Comparison of ENCODE assay signal across 8 mouse cellular contexts in the genomic region with DNA sequence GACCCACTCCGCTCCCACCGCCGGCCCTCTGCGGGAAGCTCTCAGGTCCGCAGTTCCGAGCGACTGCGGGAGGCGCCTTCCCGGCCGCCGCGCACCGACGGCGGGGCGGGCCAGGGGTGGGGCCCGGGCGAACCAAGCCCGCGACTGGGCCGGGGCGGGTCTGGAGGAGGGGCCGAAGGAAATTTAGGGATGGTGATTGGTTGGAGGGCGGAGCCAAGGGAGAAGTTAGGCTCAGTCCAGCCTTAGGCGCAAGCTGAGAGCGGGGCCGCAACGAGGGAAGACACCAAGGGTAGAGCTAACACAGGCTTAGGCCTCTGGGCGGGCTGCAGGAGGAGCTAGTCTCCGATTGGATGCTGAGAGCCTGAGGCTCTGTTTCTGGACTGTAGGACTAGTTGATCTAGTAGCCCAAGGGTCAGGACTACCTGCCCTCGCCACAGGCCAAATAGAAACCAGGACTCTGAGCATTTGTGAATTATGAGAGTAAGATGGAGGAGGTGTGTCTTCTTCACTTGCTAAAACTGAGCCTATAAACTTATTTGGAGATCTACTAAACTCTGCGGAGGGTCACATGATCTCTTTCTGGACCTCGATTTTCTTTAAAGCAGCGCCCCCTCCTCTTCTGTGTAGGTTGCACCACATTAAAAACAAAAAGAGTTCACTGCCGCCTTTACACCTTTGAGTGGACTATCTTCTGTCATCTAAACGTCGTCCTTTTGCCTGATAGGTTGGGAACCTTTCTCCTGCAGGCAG. TPM values are rescaled to one million over a fixed set of nuclear protein-coding genes. Genes with fewer than 3 reads are reported as not detected.
DNase-seq lines count a peak whose midpoint lies in the region; ATAC-seq and TF ChIP-seq lines count a peak whose summit lies in the region.

Gene Gnai2, minus strand, starts transcription at position 89 of the 750 bp plus-strand sequence.

- ATAC-seq in CD4-positive, CD25-positive, alpha-beta regulatory T cell, adult 4 months = peak; percentile 85
- peak; percentile 94 for ATAC-seq in heart, embryonic 15.5 days (replicated peaks; ENCODE audit: insufficient number of reproducible peaks, insufficient read depth, low FRiP score, low read depth)
- ATAC-seq in liver, embryonic 14.5 days (ENCODE audit: insufficient read depth) = peak; percentile 93
- ATAC-seq in neural tube, embryonic 11.5 days (ENCODE audit: insufficient read depth, low FRiP score, low TSS enrichment) = peak; percentile 83

- peak; percentile 19; the same call in 1 of the 2 replicates for TF ChIP-seq CTCF in liver, embryonic 14.5 days (IDR thresholded peaks at IDR 0.05; ENCODE audit: low read depth)

- H3K9ac ChIP-seq in heart, embryonic 15.5 days = peak within 1 kb of the TSS; percentile 100
- peak within 1 kb of the TSS; percentile 91 for H3K9ac ChIP-seq in liver, embryonic 14.5 days (replicated peaks)
- H3K9ac ChIP-seq in neural tube, embryonic 11.5 days (ENCODE audit: low read length) = peak within 1 kb of the TSS; percentile 89

- no peaks in the 10 kb centered on the region for H3K27me3 ChIP-seq in forebrain, embryonic 10.5 days (ENCODE audit: poor library complexity, severe bottlenecking)
- no peaks in the 10 kb centered on the region for H3K27me3 ChIP-seq in heart, embryonic 15.5 days
- no peaks in the 10 kb centered on the region for H3K27me3 ChIP-seq in liver, embryonic 14.5 days (ENCODE audit: control insufficient read depth, insufficient read depth, low read length)
- no peaks in the 10 kb centered on the region for H3K27me3 ChIP-seq in neural tube, embryonic 11.5 days (ENCODE audit: control insufficient read depth, insufficient read depth, low read length)

- peak within 1 kb of the TSS; percentile 80 for H3K4me3 ChIP-seq in forebrain, embryonic 10.5 days
- H3K4me3 ChIP-seq in heart, embryonic 15.5 days = peak within 1 kb of the TSS; percentile 94
- peak within 1 kb of the TSS; percentile 72 to 92 for H3K4me3 ChIP-seq in liver, embryonic 14.5 days (ENCODE audit: insufficient read depth in 1 of 2, low read depth in 2 of 2, low read length in 2 of 2)
- H3K4me3 ChIP-seq in neural tube, embryonic 11.5 days (ENCODE audit: low read depth, low read length) = peak within 1 kb of the TSS; percentile 90

- peaks cover 91% of the 10 kb centered on the region for H3K4me1 ChIP-seq in forebrain, embryonic 10.5 days
- H3K4me1 ChIP-seq in heart, embryonic 15.5 days (replicated peaks) = peaks cover 48% of the 10 kb centered on the region
- peaks cover 20 to 24% of the 10 kb centered on the region in 2 experiments for H3K4me1 ChIP-seq in liver, embryonic 14.5 days (replicated peaks; ENCODE audit: control insufficient read depth in 2 of 2, insufficient read depth in 2 of 2, low read length in 1 of 2)
- H3K4me1 ChIP-seq in neural tube, embryonic 11.5 days (ENCODE audit: control insufficient read depth, insufficient read depth, low read length) = peaks cover 52% of the 10 kb centered on the region

- TF ChIP-seq EP300 in liver, embryonic 14.5 days (IDR thresholded peaks at IDR 0.05; ENCODE audit: low read depth) = no peak

- H3K36me3 ChIP-seq in forebrain, embryonic 10.5 days (replicated peaks) = peaks cover 29% of the 10 kb centered on the region
- H3K36me3 ChIP-seq in heart, embryonic 15.5 days = no peaks in the 10 kb centered on the region
- no peaks in the 10 kb centered on the region for H3K36me3 ChIP-seq in liver, embryonic 14.5 days (replicated peaks; ENCODE audit: control insufficient read depth, insufficient read depth, low read depth)
- no peaks in the 10 kb centered on the region for H3K36me3 ChIP-seq in neural tube, embryonic 11.5 days (ENCODE audit: control insufficient read depth, insufficient read depth, low read length)

- 4% methylated on average over 38 of the region's 38 CpGs for WGBS in forebrain, embryonic 10.5 days
- 3% methylated on average over 38 of the region's 38 CpGs for WGBS in heart, embryonic 15.5 days
- WGBS in liver, embryonic 14.5 days (ENCODE audit: insufficient replicate concordance) = 2% methylated on average over 38 of the region's 38 CpGs
- WGBS in neural tube, embryonic 11.5 days = 2% methylated on average over 37 of the region's 38 CpGs

- DNase-seq in c-Kit-positive CD71-negative TER-119-negative erythroid progenitor cells, embryonic 14.5 days (ENCODE audit: low read depth) = peak; percentile 96
- DNase-seq in forebrain, embryonic 10.5 days (ENCODE audit: extremely low spot score, low spot score) = peak; percentile 96
- peak; percentile 97 to 99 for DNase-seq in kidney, postnatal 25 days
- DNase-seq in liver, embryonic 14.5 days (ENCODE audit: low read depth in 3 of 3, low spot score in 3 of 3) = peak; percentile 97 to 98 (median 97)
- DNase-seq in neural tube, embryonic 11.5 days (ENCODE audit: low spot score) = peak; percentile 97
- peak; percentile 93 for DNase-seq in telencephalon, adult 2 months (ENCODE audit: low read depth, low spot score)

- H3K27ac ChIP-seq in forebrain, embryonic 10.5 days = peak within 1 kb of the TSS; percentile 97
- peak within 1 kb of the TSS; percentile 89 for H3K27ac ChIP-seq in heart, embryonic 15.5 days
- peak within 1 kb of the TSS; percentile 74 for H3K27ac ChIP-seq in liver, embryonic 14.5 days
- peak within 1 kb of the TSS; percentile 98 for H3K27ac ChIP-seq in neural tube, embryonic 11.5 days (ENCODE audit: low read depth, low read length)

- peak within 1 kb of the TSS; percentile 94 for H3K4me2 ChIP-seq in heart, embryonic 15.5 days
- H3K4me2 ChIP-seq in liver, embryonic 14.5 days (ENCODE audit: low read depth) = peak within 1 kb of the TSS; percentile 96
- peak within 1 kb of the TSS; percentile 77 for H3K4me2 ChIP-seq in neural tube, embryonic 11.5 days (ENCODE audit: low read depth)

- no peaks in the 10 kb centered on the region for H3K9me3 ChIP-seq in forebrain, embryonic 10.5 days
- H3K9me3 ChIP-seq in heart, embryonic 15.5 days (replicated peaks) = no peaks in the 10 kb centered on the region
- H3K9me3 ChIP-seq in liver, embryonic 14.5 days (ENCODE audit: control insufficient read depth, low read length) = no peaks in the 10 kb centered on the region
- H3K9me3 ChIP-seq in neural tube, embryonic 11.5 days (ENCODE audit: control insufficient read depth, low read length) = no peaks in the 10 kb centered on the region

RNA-seq across cellular contexts. Expression of gene Gnai2, which starts in this region (rescaled TPM):
- 100 to 1,000 TPM; 120 to 139 TPM for polyA plus RNA-seq in CD4-positive, CD25-positive, alpha-beta regulatory T cell, adult 4 months (2017; shearing (Covaris generic))
- polyA plus RNA-seq in forebrain, embryonic 10.5 days (2016; fragmentation: Nextera tagmentation; extraction: Ambion mirVana) = 526 and 533 TPM in 2 replicates
- 367 and 431 TPM in 2 replicates for polyA plus RNA-seq in heart, embryonic 15.5 days (2015; fragmentation: Nextera tagmentation; extraction: Ambion mirVana)
- 94.3 and 124 TPM in 2 replicates for polyA plus RNA-seq in liver, embryonic 14.5 days (2012; rRNA removed)
- 137 and 138 TPM in 2 replicates for polyA plus RNA-seq in liver, embryonic 14.5 days (2014; fragmentation: Nextera tagmentation; extraction: Ambion mirVana)
- 434 and 452 TPM in 2 replicates for polyA plus RNA-seq in neural tube, embryonic 11.5 days (2014; fragmentation: Nextera tagmentation; extraction: Ambion mirVana)

Comparison
In these comparisons a context has a peak if more than half of its experiments do, and no peak if none do; other contexts are left out.
1. Peak in every context shown above with its lines: DNase-seq, ATAC-seq, H3K4me3 ChIP-seq and H3K27ac ChIP-seq.